ENCODE assay signal across 7 mouse cellular contexts in genomic region chr8:71988110-71988866, GRCm38 (mm10). TPM values are rescaled to one million over a fixed set of nuclear protein-coding genes. Genes with fewer than 3 reads are reported as not detected.
A peak's percentile ranks its signal among the peaks of the same experiment; 100 is the strongest.
DNase-seq lines count a peak whose midpoint lies in the region; ATAC-seq and TF ChIP-seq lines count a peak whose summit lies in the region.

No protein-coding gene starts in this region.

- no peak for ATAC-seq in heart, embryonic 13.5 days (ENCODE audit: extremely low read depth, insufficient number of reproducible peaks, low FRiP score, low TSS enrichment)
- peak; percentile 68 for ATAC-seq in kidney, postnatal 0 days (replicated peaks; ENCODE audit: low FRiP score, low read depth)
- peak; percentile 95 for ATAC-seq in midbrain, embryonic 16.5 days

- H3K4me1 ChIP-seq in heart, embryonic 13.5 days, result peaks cover 4% of the 10 kb centered on the region; the same call in 1 of the 2 replicates
- H3K4me1 ChIP-seq in kidney, postnatal 0 days (replicated peaks; ENCODE audit: insufficient read depth, low read length), result no peaks in the 10 kb centered on the region
- peaks cover 4% of the 10 kb centered on the region for H3K4me1 ChIP-seq in midbrain, embryonic 16.5 days (ENCODE audit: control insufficient read depth, insufficient read depth, low read length)

- DNase-seq in adrenal gland, postnatal 14 days, result peak; percentile 80
- peak; percentile 52 for DNase-seq in embryo, embryonic 9.5 days (ENCODE audit: extremely low spot score)
- DNase-seq in kidney, postnatal 0 days (ENCODE audit: low spot score), result peak; percentile 65
- DNase-seq in liver, result peak; percentile 51
- DNase-seq in spleen, postnatal 4 days (ENCODE audit: low spot score in 2 of 2), result peak; percentile 53 to 79

- peaks cover 17% of the 10 kb centered on the region; the same call in 1 of the 2 replicates for H3K27me3 ChIP-seq in heart, embryonic 13.5 days (replicated peaks)
- no peaks in the 10 kb centered on the region for H3K27me3 ChIP-seq in kidney, postnatal 0 days (ENCODE audit: insufficient read depth, low read length)
- H3K27me3 ChIP-seq in midbrain, embryonic 16.5 days (ENCODE audit: control insufficient read depth, insufficient read depth, low read depth, low read length), result no peaks in the 10 kb centered on the region; the same call in 1 of the 2 replicates

- H3K27ac ChIP-seq in heart, embryonic 13.5 days (replicated peaks), result no peak overlapping the region
- no peak overlapping the region for H3K27ac ChIP-seq in kidney, postnatal 0 days
- H3K27ac ChIP-seq in midbrain, embryonic 16.5 days (ENCODE audit: low read length), result peak overlapping the region; percentile 78

- peak overlapping the region; percentile 77 for H3K4me2 ChIP-seq in heart, embryonic 13.5 days
- peak overlapping the region; percentile 70 for H3K4me2 ChIP-seq in kidney, postnatal 0 days (ENCODE audit: low read length)
- peak overlapping the region; percentile 77 for H3K4me2 ChIP-seq in midbrain, embryonic 16.5 days (ENCODE audit: low read length)

- H3K36me3 ChIP-seq in heart, embryonic 13.5 days, result no peaks in the 10 kb centered on the region
- H3K36me3 ChIP-seq in kidney, postnatal 0 days (ENCODE audit: insufficient read depth, low read length), result no peaks in the 10 kb centered on the region
- H3K36me3 ChIP-seq in midbrain, embryonic 16.5 days (ENCODE audit: control insufficient read depth, insufficient read depth, low read length), result no peaks in the 10 kb centered on the region

- WGBS in heart, embryonic 13.5 days, result 15% methylated on average over 24 of the region's 24 CpGs
- 9% methylated on average over 24 of the region's 24 CpGs for whole genome bisulfite sequencing in kidney, postnatal 0 days
- WGBS in midbrain, embryonic 16.5 days, result 13% methylated on average over 24 of the region's 24 CpGs

- TF ChIP-seq CTCF in kidney, postnatal 0 days (IDR thresholded peaks at IDR 0.05; ENCODE audit: low read depth), result peak; percentile 42; the same call in 1 of the 2 replicates

- H3K4me3 ChIP-seq in heart, embryonic 13.5 days, result peak overlapping the region; percentile 61
- H3K4me3 ChIP-seq in kidney, postnatal 0 days (replicated peaks; ENCODE audit: low read depth, low read length), result peak overlapping the region; percentile 41
- H3K4me3 ChIP-seq in midbrain, embryonic 16.5 days (ENCODE audit: low read depth, low read length), result peak overlapping the region; percentile 48

- no peaks in the 10 kb centered on the region for H3K9me3 ChIP-seq in heart, embryonic 13.5 days
- H3K9me3 ChIP-seq in kidney, postnatal 0 days (replicated peaks; ENCODE audit: low read length), result no peaks in the 10 kb centered on the region
- H3K9me3 ChIP-seq in midbrain, embryonic 16.5 days (replicated peaks; ENCODE audit: control insufficient read depth, low read length, poor library complexity, severe bottlenecking), result no peaks in the 10 kb centered on the region

- H3K9ac ChIP-seq in heart, embryonic 13.5 days, result peak overlapping the region; percentile 83
- H3K9ac ChIP-seq in kidney, postnatal 0 days (ENCODE audit: low read depth, low read length), result peak overlapping the region; percentile 47; the same call in 1 of the 2 replicates
- peak overlapping the region; percentile 73 for H3K9ac ChIP-seq in midbrain, embryonic 16.5 days (ENCODE audit: low read depth, low read length)

RNA-seq across cellular contexts. Expression of gene Cyp4f18, which starts 21.1 kb away (rescaled TPM):
- total RNA-seq in adrenal gland, postnatal 14 days (2021), result 1.1 and 4.0 TPM in 2 replicates
- polyA plus RNA-seq in heart, embryonic 13.5 days (2015; fragmentation: Nextera tagmentation; extraction: Ambion mirVana), result 0.60 TPM in 2 replicates
- 1.4 and 1.9 TPM in 2 replicates for polyA plus RNA-seq in kidney, postnatal 0 days (2015; fragmentation: Nextera tagmentation; extraction: Ambion mirVana)
- polyA plus RNA-seq in midbrain, embryonic 16.5 days (2015; fragmentation: Nextera tagmentation; extraction: Ambion mirVana), result 0.42 and 0.70 TPM in 2 replicates

RNA-seq across cellular contexts. Expression of gene Zfp961, which starts 37.5 kb away (rescaled TPM):
- total RNA-seq in adrenal gland, postnatal 14 days (2021), result 22.9 and 24.3 TPM in 2 replicates
- 11.1 and 11.2 TPM in 2 replicates for polyA plus RNA-seq in heart, embryonic 13.5 days (2015; fragmentation: Nextera tagmentation; extraction: Ambion mirVana)
- 20.9 and 21.9 TPM in 2 replicates for polyA plus RNA-seq in kidney, postnatal 0 days (2015; fragmentation: Nextera tagmentation; extraction: Ambion mirVana)
- 15.2 and 17.6 TPM in 2 replicates for polyA plus RNA-seq in midbrain, embryonic 16.5 days (2015; fragmentation: Nextera tagmentation; extraction: Ambion mirVana)

RNA-seq across cellular contexts. Expression of gene Olfr372, which starts 52.7 kb away (rescaled TPM):
- not detected in 2 replicates for total RNA-seq in adrenal gland, postnatal 14 days (2021)
- not detected in 2 replicates for polyA plus RNA-seq in heart, embryonic 13.5 days (2015; fragmentation: Nextera tagmentation; extraction: Ambion mirVana)
- not detected in 2 replicates for polyA plus RNA-seq in kidney, postnatal 0 days (2015; fragmentation: Nextera tagmentation; extraction: Ambion mirVana)
- polyA plus RNA-seq in midbrain, embryonic 16.5 days (2015; fragmentation: Nextera tagmentation; extraction: Ambion mirVana), result not detected in 2 replicates
